Mouse (Mus musculus) frontal cortex, postnatal 10 days (tissue): ENCODE measurements around the gene Amz2.

ENCODE experiments used
- DNase-seq, 2 experiments: peaks; one replicate each; pipeline ENCODE4 v3.0.0; 2022; ENCODE audit warnings: low spot score in 2 of 2, mixed read lengths in 1 of 2

The Amz2 gene

DNA sequence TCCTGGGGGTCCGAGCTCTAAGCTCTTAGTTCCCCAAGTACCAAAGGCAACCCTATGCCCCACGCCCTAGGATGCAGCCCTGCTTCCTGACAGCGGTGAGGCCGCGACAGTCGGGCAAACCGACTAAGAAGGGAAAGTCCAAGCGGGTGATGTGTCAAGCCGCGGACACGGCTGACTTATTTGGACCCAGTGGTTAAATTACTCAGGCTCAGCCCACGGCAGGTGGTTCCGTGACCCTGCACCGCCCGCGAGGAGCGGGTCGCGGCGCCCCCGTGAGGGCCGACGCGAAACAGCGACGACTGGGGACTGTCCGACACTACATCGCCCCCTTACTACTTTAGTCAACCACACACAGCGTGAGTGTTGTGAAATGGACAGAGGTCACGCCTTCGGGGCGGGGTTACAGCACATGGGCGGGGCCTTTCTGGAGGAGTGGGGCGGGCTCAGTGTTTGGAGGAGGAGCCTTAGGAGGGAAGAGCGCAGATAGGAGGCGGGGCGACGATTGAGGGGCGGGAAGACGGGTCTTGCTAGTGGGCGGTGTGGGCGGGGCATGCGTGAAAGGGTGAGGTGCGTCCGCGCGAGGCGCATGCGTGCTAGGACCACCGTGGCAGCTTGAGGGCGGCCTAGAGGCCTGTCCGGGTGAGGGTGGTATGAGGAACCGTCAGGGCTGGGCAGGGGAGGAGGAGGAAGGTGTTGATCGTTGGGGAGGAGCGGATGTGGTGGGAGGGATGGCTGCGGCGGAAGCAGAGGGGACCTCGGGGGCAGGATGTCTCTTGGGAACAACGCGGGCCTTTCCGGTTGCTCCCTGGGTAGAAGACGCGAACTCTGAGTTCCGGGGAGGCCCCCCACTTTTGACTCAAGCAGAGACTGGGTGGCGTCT lies at the start of gene Amz2:
Gene Amz2 (plus strand): TSS at position 555 of the 880 bp plus-strand sequence.
- peak; percentile 96 to 98 for DNase-seq

DNA sequence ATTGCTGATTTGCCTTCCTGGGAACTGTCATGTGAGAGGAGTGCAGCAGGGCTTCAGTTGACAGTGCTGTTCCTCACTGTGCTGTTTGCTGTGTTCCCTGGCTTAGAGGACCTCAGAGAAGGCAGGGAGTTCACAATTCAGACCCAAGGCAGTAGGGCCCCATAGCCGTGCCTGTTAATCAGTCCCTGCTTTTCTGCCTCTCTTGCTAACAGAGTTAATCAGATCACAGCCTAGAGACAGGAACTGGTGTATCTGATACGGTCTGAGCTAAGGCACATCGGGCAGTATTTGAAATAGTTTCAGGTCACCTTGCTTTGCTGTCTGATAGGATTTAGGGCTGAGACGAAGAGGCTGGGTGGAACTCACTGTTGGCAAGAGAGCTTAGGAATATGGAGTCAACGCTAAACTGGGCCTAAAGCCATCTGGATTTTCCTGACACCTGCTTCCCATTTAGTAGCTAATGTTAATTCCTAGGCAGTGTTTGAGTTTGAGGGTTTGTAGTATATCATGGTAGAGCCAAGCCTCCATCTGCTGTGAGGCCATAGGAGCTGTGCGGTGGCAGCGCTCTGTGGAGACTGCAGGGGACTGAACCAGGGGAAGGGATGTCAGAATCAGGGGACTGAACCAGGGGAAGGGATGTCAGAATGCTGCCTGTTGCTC lies 49.1 kb upstream of the Amz2 start:
- no peak for DNase-seq

DNA sequence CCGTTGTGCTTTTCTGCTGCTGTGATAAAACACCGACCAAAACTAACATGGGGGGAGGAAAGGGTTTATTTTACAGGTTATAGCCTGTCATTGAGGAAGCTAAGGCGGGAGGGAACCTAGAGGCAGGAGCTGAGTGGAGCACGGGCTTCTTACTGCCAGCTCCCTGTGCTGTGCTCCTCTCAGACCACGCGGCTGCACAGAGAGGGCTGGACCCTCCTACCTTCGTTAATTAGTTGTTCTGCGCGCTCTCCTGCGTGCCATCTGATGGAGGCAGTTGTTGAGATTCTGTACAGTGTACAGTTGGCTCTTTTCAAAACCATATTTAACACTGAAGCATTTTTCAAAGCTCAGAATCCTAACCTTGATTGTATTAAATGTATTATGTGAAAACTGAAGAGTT lies 48.3 kb upstream of the Amz2 start:
- DNase-seq = no peak

DNA sequence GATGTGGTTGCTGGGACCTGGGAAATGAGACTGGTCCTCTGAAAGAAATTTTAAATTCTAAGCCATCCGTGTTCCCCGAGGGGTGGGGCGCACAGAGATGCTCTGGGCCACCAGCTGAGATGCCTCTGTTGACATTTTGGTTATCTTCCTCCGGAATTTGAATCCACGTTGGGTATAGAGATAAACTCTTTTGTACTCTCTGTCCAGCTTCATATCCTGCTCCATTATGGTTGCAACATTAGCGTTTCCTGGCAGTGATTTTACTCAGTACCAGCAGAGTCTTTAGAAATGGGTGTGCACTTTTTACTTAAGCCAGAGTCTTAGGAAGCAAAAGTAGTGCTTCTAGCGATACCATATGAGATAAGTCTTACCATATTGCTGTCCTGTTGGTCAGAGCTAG lies 47.7 kb upstream of the Amz2 start:
- no peak for DNase-seq

DNA sequence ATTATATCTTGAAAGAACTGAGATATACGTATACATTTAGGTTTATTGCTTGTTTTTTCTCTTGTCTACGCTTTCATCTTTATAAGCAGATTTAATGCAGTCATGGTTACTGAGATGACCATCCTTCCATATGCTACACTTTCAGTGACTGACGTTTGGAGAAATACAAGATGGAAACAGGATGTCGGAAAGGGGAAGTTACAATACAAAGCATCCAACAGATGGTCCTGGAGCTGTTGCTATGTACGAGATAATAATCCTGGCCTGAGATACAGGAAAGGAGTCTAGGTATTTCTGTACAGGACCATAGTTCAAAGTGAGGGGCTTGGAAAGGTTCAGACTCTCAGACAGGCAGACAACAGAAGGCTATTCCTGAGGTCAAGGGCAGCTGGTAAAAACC lies 45.1 kb upstream of the Amz2 start:
- DNase-seq = no peak

DNA sequence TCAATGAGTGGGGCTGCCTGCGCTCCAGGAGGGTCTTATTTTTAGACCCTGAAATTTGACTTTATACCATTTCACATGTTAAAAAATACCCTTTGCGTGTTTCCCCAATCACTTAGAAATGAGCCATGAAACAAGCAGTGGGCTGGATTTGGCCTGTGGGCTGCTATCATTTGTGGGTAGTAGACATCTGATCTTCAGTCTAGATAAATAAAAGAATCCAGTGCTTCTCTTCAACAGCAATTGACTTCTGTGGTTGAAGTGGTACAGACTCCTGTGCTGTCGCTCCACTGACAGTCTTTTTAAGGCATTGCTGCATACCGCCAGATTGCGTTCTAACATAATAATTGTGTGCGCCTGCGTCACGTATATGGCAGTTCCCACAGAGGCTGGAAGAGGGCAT lies 40.5 kb upstream of the Amz2 start:
- no peak for DNase-seq

DNA sequence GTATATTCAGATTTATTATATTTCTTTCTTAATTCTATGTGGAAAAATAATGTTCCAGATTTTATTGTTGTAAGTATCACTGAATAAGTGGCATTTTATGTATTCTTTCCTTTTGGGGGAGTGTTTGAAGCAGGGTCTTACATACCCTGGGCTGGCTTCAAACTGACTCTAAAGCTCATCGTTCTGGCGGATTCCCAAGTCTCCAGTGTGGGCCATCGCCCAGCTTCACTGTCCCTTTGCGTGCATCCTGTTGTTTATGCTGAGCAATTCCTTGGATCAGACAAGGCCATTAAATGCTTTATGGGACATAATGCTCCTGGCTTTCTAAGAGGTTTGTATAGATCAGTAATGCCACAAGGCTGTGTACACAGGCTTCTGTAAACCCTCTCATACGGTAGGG lies 36.7 kb upstream of the Amz2 start:
- DNase-seq = no peak

DNA sequence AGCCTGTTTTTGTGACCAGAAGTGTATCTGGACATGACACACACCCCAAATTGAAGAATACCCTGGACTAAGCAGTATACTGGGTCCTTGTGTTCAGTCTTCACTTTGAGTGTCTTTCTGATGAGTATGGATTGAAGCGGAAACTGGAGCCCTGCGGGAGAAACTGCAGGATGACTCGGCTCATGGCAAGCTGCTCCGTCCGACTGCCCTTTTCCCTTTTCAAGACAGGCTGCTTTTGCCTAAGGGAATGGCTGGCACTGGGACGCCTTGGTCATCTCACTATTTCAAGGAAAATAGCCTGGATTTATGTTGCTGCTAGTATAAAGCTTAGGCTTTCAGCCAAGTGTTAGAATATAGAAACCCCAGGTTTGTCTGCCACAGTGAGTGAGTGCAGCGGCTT lies 34.5 kb upstream of the Amz2 start:
- no peak for DNase-seq

DNA sequence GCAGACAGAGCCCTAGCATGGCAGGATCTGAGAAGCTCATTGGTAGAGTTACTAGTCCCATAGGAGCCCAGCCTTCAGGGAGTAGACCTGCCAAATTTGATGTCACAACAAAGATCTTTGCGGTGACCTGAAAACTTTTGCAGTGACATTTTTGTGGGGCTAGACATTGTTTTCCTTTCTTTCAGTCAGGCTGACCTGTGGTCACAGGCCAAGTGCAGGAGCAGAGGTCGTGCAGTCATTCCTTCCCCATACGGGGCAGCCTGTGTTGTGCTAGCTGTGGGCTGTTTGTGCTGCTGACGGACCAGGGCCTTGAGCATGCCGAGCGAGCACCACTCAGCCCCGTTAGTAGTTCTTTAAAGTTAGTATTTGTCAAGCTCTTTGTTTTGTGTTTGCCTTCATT lies 34.0 kb upstream of the Amz2 start:
- DNase-seq = no peak

DNA sequence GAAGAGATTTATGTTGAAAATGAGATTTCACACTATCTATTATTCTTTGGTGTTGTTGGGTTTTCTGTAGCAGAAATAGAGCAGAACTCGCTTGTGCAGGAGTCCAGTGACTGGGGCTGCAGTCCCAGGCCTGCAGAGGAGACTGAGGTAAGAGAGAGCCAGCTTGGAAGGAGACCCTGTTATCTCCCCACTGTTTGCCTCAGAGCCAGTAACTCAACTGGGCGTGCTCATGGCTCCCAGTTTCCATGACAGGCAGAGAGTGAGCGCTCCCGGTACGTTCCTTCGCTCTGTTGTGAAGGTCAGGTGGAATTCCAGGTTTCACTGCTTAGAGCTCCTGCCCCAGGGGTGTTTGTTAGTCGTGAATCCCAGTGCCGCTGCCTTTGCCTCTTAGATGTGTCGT lies 33.1 kb upstream of the Amz2 start:
- DNase-seq = no peak

DNA sequence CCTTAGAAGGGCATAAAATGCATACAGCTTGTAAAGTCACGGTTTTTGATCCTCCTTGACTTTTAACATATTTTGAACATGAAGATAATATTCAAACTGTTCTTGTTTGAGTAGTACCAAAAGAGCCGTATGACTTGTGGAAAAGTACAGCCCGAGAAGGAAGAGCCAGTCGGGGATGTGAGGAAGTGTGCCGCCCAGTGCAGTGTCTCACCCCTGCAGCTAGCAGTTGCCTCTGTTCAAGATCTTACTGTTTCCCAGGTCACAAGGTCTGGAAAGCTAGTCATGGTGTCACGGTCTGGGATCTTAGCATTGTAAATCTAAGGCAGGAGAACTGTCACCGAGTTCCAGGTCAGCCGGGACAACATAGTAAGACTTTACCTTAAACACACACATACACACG lies 31.0 kb upstream of the Amz2 start:
- no peak for DNase-seq

DNA sequence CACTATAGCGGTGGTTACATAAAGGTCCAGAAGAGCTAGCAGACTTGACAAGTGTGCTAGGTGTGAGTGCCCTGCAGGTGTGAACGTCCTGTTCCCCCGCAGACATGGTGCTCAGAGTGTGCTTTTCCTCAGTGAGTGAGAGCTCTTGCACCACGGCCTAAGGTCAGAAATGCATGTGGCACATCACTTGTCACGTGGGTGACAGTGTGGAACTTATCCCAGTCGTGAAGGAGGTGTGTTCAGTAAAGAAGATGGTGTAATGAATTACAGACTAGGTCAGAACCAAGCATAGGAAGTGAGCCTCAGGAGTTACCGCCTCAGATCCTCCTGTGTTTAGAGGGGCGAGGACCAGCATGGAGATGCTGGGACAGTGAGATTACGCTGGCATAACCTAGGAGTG lies 30.5 kb upstream of the Amz2 start:
- DNase-seq = no peak

DNA sequence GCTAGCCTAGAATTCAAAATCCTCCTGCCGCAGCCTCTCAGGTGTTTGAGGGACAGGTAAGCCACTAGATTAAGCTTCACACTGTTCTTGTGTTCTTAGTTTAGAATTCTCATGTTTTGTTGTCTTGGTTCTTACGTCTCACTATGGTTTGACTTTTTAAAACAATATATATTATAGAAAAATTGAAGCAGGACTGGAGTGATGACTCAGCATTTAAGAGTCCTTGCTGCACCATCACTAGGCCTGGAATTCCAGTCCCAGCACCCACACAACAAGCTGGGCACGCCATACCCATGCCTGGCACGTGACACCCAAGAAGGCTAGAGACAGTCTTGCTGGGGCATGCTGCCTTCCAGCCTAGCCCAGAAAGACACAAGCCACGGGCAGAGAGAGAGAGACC lies 19.3 kb upstream of the Amz2 start:
- no peak for DNase-seq

DNA sequence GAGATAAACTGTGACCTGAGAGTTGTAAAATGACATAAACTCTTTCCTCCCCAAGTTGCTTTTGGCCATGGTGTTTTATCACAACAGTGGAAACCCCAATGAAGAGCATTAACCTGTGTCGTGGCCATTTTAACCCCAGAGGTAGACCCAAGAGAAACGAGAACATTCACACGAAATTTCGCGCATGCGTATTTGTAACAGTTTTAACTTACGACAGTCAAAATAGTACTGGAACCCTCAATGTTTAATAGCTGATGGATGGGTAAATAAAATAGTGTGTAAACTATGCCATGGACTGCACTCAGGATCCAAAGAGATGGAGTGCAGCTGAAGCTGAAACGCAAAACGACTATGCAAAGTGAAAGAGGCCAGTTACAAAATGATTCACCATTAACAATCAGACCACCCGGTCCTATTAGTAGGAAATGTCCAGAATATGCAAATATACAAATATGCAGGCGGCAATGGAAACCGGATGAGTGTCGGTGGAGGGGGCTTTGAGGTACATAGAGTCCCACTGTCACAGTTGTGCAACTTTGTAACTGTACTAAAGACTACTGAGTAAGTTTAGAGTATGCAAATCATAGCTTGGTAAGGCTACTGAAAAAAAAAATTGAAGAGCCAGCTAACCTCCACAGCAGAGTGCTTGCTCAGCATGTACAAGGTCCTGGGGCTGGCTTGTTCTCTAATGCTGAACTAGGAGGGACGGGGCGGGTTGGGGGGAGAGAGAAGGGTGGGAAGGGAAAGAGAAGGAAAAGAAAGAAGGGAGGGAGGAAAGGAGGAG lies 15.4 kb upstream of the Amz2 start:
- DNase-seq = no peak

DNA sequence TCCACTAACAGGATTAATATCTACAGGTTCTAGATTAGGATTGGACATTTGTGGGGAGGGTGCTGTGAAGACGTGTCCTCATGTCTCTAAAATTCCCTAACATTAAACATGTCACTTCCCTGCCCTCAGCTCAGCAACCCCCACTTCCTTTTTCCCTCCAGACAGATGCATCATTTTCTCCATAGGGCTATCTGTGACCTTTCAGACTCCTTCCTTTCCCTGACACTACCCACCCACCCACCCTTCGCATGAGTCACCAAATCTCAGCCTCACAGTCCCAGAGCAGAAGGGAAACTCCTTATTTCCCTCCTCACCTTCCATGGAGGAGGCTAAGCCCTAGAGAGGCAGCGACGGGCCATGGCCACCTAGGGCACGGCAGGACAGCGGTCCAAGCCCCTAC lies 12.1 kb upstream of the Amz2 start, which contains the start of gene 9930022D16Rik:
Gene 9930022D16Rik (plus strand): TSS at position 301 of the 400 bp plus-strand sequence.
- DNase-seq = no peak

DNA sequence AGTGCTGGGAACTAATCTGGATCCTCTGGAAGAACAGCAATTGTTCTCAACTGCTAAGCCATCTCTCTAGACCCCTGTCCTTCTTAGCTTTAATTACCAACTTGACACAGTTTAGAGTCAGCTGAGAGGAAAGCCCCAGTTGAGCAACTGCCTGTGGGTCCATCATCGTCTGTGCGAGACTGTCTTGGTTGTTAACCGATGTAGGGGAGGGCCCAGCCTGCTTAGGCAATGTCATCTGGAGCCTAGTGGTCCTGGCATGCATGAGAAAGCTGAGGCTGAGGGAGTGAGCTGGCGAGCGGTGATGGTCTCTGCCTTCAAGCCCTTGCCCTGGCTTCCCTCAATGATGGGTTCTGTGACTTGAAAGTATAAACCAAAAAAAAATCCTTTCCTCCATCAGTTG lies 10.9 kb upstream of the Amz2 start:
- no peak for DNase-seq

DNA sequence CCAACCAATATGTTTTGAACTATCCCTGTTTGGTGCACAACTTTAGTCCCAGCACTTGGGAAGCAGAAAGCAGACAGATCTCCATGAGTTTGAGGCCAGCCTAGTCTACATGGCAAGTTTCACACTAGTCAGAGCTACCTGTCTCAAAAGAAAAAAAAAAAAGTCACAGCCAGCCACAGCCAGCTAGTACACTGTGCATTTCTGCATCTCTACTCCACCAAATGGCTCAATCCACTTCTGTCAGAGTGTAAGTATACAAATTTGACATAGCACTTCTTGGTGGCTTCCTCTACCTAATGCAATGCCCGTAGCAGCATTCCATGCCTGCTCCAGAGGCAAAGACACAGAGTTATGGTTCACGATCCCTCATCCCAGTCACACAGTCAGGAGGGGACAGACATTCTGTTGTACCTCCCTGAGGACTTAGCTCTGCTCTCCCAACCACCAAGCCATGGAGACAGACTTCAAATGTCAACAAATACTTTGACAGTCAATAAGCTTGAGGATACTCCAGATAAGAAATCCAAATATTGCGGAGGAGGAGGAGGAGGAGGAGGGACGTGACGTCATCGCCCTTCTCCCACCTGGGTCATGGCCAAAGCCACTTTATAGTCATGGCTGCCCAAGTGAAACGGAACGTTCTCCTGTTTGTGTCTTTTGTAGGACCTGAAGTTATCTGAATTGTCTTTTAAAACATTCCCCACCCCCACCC lies 8.9 kb upstream of the Amz2 start:
- DNase-seq = no peak

DNA sequence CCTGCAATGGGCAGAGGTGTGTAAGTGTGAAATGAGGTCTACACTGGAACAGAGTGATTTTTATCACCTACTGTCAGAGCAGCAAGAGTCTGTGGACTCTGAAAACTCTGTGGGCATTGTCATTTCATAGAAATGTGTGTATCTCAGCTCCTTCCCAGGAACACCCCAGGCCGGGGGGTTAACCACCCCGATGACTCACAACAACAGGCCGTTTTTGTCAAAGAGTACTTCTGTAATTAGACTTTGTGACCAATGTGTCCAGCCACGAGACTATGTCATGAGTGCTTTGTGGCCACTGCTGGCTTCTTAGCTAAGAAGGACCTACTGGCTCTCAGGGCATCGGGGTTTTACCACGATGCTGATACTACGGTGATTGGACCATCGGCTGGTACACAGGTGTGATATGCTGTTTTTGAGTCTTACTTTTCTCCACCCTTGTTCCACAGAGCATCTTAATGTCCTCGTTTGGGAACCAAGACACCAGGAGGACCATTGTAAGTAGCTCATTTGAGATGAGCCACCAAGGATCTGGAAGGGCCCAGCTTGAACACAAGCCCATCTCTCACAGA lies 8.2 kb upstream of the Amz2 start:
- DNase-seq = no peak

DNA sequence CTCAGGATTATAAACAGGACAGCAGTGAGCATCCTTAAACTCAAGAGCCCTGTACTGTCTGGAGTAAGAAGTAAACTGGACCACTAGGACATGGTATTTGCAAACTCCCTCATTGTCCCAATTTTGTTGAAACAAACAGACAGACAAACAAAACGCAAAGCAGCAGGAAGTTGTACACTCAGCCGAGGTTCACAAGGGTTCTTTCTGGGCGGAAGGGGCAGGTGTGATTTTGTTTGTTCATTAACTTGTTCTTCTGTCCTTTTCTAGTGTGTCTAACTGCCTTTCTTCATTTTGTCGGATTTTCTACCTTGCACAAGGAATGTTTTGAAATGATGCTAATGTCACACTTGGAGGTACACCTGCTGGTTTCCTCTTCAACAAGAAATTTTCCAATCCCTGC lies 6.3 kb upstream of the Amz2 start:
- no peak for DNase-seq

DNA sequence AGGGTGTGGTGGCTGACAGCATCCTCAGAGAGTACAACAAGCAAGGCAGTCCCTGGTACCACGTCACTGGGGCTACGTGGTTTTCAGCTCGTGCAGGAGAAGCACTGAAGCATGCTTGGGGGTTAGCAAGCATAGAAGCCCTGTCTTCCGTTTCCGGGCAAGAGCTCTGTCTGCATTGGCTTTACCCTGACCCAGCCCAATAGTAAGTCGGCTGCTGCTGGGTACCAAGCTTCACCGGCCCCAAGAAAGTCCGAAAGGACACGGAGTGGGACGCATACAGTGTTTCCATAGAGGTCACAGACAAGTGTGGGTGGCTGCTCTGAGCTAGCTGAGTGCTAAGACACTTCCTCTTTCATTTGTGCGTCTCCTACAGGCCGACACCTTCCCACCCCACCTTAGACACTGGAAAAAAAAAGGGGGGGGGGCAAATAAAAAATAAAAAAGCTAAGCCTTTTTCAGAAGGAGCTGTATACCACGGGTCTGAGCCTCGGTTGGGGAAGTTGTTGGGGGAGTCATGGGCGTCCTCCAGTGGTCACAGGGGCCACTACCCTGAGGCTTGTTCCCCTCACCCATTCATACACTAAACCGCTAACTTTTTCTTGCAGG lies 5.7 kb upstream of the Amz2 start:
- no peak for DNase-seq

DNA sequence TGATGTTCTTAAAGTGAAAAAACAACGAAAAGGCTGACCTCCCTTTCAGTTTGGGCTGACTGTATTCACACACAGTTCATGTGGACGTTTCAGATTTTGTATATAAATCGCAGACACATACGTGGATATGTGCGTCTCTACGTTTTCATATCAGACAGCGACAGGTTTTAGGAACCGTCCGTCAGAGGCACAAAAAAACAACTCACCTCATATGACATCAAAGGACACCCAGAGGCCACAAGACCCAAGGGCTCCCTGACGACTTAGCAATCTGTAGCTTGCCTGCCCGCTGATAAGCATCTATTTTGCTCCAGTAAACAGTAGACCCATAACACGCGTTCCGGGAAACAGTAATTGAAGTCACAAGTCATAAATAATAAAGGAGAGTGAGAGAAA lies 5.2 kb upstream of the Amz2 start:
- DNase-seq = no peak
